In the genomic region with DNA sequence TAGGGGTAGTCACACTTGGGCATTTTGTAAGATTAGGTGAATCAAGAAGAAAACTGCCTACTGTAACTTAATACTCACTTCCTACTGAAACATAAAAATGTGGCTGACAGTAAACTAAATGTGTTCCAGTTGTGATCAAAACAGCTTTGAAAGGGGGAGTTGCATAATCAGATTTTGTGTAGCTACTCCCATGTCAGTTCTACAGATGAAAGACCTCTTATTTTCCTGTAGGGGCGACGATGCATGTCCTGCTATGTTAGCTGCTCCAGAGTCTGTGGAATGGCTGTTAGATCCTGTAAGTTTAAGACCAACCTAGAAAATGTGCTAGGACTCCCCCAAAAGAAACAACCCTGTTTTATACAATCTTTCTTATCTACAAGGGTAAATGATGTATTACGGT, we compare ENCODE assay signal across 15 mouse cellular contexts.
"Had no signal": no experiment of that assay in that cellular context is flagged by ENCODE, and none has a peak within 500 bp of the region (broad histone marks: within the 10 kb centered on the region; RNA-seq: fewer than 3 reads in every experiment).

No protein-coding gene starts in this region.

- ATAC-seq: midbrain, embryonic 16.5 days had no signal

- H3K4me1 ChIP-seq: stomach, embryonic 15.5 days had no signal

- H3K27ac ChIP-seq: midbrain, embryonic 10.5 days; midbrain, embryonic 12.5 days; neural tube, embryonic 12.5 days; stomach, embryonic 15.5 days; stomach, postnatal 0 days had no signal

- H3K4me2 ChIP-seq: lung, embryonic 14.5 days; midbrain, embryonic 12.5 days; neural tube, embryonic 12.5 days; stomach, embryonic 15.5 days had no signal

- H3K9ac ChIP-seq: lung, embryonic 14.5 days; midbrain, embryonic 12.5 days; neural tube, embryonic 12.5 days; stomach, embryonic 15.5 days had no signal

- H3K27me3 ChIP-seq: midbrain, embryonic 12.5 days; neural tube, embryonic 12.5 days; stomach, embryonic 15.5 days had no signal

- H3K9me3 ChIP-seq: midbrain, embryonic 10.5 days; midbrain, embryonic 12.5 days; neural tube, embryonic 12.5 days; stomach, embryonic 15.5 days had no signal

- DNase-seq: lung, adult 18-20 months; lung, embryonic 14.5 days; lung, postnatal 10 days; lung, postnatal 4 days; midbrain, embryonic 14.5 days; right cerebral cortex, postnatal 14 days; thymus, adult 2 months; thymus, postnatal 25 days; thymus, postnatal 4 days had no signal

- H3K4me3 ChIP-seq: midbrain, embryonic 10.5 days; midbrain, embryonic 12.5 days; neural tube, embryonic 12.5 days; stomach, embryonic 15.5 days had no signal

- H3K36me3 ChIP-seq: midbrain, embryonic 10.5 days; midbrain, embryonic 12.5 days; neural tube, embryonic 12.5 days; stomach, embryonic 15.5 days had no signal
